Mouse (Mus musculus) midbrain, embryonic 16.5 days (tissue): ENCODE measurements around the gene Prnp. TPM values are rescaled to one million over a fixed set of nuclear protein-coding genes. Genes with fewer than 3 reads are reported as not detected.

Experiments
- ATAC-seq: fragments of 200-750 bp; cut with Nextera tagmentation; 2 replicates; pipeline ENCODE4 v1.8.0; 2017; ENCODE audit warnings: moderate TSS enrichment
- H3K27ac ChIP-seq: fragments of 300-500 bp; sonication (generic); 2 replicates; pipeline ENCODE4 v1.5.1; 2014; ENCODE audit warnings: mild to moderate bottlenecking, low read length, mixed read lengths
- H3K27me3 ChIP-seq: fragments of 300-500 bp; sonication (generic); 2 replicates; pipeline ENCODE4 v1.6.1; 2014; ENCODE audit warnings: low read depth, low read length, mixed read lengths; ENCODE audit not compliant: control insufficient read depth, insufficient read depth
- H3K36me3 ChIP-seq: fragments of 300-500 bp; sonication (generic); 2 replicates; pipeline ENCODE4 v1.6.1; 2014; ENCODE audit warnings: mild to moderate bottlenecking, low read length, moderate library complexity, mixed read lengths; ENCODE audit not compliant: control insufficient read depth, insufficient read depth
- H3K4me1 ChIP-seq: fragments of 300-500 bp; sonication (generic); 2 replicates; pipeline ENCODE4 v1.6.1; 2014; ENCODE audit warnings: mild to moderate bottlenecking, low read length, mixed read lengths; ENCODE audit not compliant: control insufficient read depth, insufficient read depth
- H3K4me2 ChIP-seq: fragments of 300-500 bp; sonication (generic); 2 replicates; pipeline ENCODE4 v1.6.1; 2014; ENCODE audit warnings: mild to moderate bottlenecking, low read length, mixed read lengths
- H3K4me3 ChIP-seq: fragments of 300-500 bp; sonication (generic); 2 replicates; pipeline ENCODE4 v1.5.1; 2014; ENCODE audit warnings: low read depth, mild to moderate bottlenecking, low read length, moderate library complexity, mixed read lengths
- H3K9ac ChIP-seq: fragments of 300-500 bp; sonication (generic); 2 replicates; pipeline ENCODE4 v1.6.1; 2014; ENCODE audit warnings: low read depth, low read length, mixed read lengths
- H3K9me3 ChIP-seq: fragments of 300-500 bp; sonication (generic); replicated peaks from 2 replicates; pipeline ENCODE4 v1.6.1; 2014; ENCODE audit warnings: mild to moderate bottlenecking, low read length, mixed read lengths; ENCODE audit not compliant: control insufficient read depth, poor library complexity, severe bottlenecking
- WGBS: fragments of 180-500 bp; shearing (Covaris S2); extraction: QIAGEN DNeasy Blood & Tissue Kit; methylation state at CpG from one replicate; pipeline ENCODE4 v1.1.7; 2014; 5-methylcytosine and 5-hydroxymethylcytosine counted together
- polyA plus RNA-seq: library from polyadenylated mRNA; unstranded; fragments of >200 nt; fragmentation: Nextera tagmentation; extraction: Ambion mirVana; gene quantifications from 2 replicates; pipeline ENCODE4 v1.2.1, GENCODE M21; 2015

The Prnp gene
- polyA plus RNA-seq, 1 experiment from 2014 or later = 194 TPM

DNA sequence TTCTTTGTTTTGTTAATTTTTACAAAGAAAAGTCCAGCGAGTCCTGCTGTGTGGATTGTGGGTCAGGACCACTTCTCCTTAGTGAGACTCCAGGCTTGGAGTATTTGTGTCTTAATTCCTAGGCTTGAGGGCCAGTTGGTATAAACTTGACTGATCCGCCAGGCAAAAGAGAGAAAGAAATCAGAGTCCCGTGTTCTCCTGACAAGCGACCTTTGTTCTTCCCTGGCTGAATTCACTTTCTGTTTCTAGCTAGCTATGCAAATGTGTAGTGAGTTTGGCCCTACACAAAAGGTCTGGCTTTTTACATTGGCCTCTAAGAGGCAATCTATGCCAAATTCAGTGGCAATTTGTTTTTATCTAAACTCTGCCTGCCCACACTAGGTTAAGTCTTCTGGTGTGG, 28.0 kb upstream of the Prnp start:
- H3K27me3 ChIP-seq = no peaks in the 10 kb centered on the region
- no peak overlapping the region for H3K4me2 ChIP-seq
- H3K9ac ChIP-seq = no peak overlapping the region
- H3K4me3 ChIP-seq = no peak overlapping the region
- no peaks in the 10 kb centered on the region for H3K9me3 ChIP-seq
- H3K4me1 ChIP-seq = peaks cover 7% of the 10 kb centered on the region
- 50% methylated on average over 4 of the region's 4 CpGs for WGBS
- ATAC-seq = no peak
- no peak overlapping the region for H3K27ac ChIP-seq
- no peaks in the 10 kb centered on the region for H3K36me3 ChIP-seq

DNA sequence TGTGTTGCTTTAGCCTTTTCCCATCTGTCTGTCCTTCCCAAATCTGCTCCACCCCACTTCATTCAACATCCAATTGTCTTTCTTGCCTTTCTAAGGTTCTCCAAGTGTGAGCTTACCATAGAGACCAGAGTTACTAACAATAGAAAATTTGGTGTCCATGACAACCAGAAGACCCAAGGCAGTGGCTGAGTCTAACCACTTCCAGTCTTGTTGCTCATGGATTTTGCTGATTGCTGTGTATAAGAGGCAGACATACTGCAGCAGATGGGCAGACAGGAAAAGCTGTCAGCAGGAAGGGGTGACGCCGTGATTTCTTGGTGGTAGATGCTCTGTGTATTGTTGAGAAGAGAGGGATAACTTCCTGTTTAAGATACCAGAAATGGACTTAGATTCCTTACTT, 26.6 kb upstream of the Prnp start:
- peak; percentile 60 for ATAC-seq
- no peaks in the 10 kb centered on the region for H3K36me3 ChIP-seq
- no peak overlapping the region for H3K9ac ChIP-seq
- no peak overlapping the region for H3K27ac ChIP-seq
- no peaks in the 10 kb centered on the region for H3K27me3 ChIP-seq
- 58% methylated on average over 2 of the region's 2 CpGs for WGBS
- H3K4me3 ChIP-seq = no peak overlapping the region
- H3K4me1 ChIP-seq = peaks cover 7% of the 10 kb centered on the region
- H3K9me3 ChIP-seq = no peaks in the 10 kb centered on the region
- no peak overlapping the region for H3K4me2 ChIP-seq

DNA sequence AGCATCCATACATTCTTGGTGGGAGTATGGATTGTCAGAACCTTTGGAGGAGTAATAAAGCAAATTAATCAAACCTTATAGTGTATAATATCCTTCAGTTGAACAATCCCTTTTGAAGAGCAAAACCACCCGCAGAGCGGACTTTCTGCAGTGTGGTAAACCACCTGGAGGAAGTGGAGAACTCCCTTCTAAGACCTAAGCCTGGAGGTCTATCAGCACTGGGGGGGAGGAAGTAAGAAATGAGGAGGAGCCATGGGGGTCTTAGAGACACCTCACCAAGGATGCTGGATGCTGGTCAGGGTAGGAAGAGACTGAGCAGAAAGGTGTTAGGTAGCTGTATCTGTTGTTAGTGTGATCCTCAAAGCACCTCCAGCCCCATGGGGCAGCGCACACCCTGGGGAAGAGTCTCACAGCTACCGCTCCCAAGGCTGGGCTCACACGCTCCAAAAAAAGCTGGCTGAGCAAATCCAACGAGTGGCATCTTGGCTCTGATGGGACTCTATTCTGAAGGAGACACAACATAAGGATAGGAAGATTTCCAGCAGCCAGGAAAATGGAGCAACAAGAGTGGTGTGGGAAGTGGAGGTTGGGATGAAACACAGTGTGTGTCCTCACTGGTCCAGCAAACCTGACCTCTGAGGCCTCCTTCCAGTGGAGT, 23.1 kb upstream of the Prnp start:
- no peak for ATAC-seq
- WGBS = 93% methylated on average over 6 of the region's 6 CpGs
- no peak overlapping the region for H3K4me3 ChIP-seq
- H3K9ac ChIP-seq = no peak overlapping the region
- H3K27ac ChIP-seq = no peak overlapping the region
- no peaks in the 10 kb centered on the region for H3K27me3 ChIP-seq
- H3K4me2 ChIP-seq = no peak overlapping the region
- peaks cover 7% of the 10 kb centered on the region for H3K4me1 ChIP-seq
- no peaks in the 10 kb centered on the region for H3K36me3 ChIP-seq
- no peaks in the 10 kb centered on the region for H3K9me3 ChIP-seq

DNA sequence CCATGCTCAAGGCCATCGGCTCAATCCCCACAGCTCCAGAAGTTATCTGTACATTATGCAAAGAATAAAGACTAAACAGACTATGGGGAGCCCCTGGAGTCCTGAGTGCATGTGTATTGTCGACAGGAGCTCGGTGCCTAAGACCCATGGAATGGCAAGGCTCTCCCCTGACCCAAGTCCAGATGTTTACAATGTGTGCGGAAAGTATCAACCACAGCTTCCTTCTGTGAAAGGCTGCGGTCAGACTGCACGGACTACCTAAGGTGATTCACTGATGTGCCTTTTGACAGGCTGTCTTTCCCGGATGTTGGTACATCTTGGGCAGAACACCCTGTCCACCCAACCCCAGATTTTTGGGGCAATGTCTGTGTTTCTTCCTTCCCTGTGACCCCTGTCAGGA, 21.5 kb upstream of the Prnp start:
- H3K9me3 ChIP-seq = no peaks in the 10 kb centered on the region
- H3K4me1 ChIP-seq = peaks cover 12% of the 10 kb centered on the region
- ATAC-seq = no peak
- no peak overlapping the region for H3K4me2 ChIP-seq
- H3K36me3 ChIP-seq = no peaks in the 10 kb centered on the region
- H3K9ac ChIP-seq = no peak overlapping the region
- 80% methylated on average over 7 of the region's 7 CpGs for WGBS
- H3K27me3 ChIP-seq = no peaks in the 10 kb centered on the region
- no peak overlapping the region for H3K4me3 ChIP-seq
- no peak overlapping the region for H3K27ac ChIP-seq

DNA sequence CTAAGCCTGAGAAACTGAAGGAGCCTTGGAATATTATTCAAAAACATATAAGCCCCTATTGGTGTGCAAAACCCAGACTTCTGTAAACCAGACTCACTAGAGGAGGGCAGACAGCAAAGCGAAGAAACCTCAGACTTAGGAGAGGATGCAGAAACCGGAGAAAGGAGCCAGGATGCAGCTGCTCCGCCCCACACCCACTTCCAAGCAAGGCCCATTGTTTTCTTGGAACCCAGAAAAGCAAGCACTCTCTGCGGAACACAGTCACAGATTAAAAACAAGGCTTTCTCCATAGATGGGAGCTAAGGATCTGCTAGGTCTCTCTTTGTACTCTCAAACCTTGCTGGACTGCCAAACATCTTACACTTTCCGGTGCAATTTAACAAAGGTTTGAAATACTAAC, 17.2 kb upstream of the Prnp start:
- WGBS = 28% methylated on average over 5 of the region's 5 CpGs
- no peak overlapping the region for H3K27ac ChIP-seq

DNA sequence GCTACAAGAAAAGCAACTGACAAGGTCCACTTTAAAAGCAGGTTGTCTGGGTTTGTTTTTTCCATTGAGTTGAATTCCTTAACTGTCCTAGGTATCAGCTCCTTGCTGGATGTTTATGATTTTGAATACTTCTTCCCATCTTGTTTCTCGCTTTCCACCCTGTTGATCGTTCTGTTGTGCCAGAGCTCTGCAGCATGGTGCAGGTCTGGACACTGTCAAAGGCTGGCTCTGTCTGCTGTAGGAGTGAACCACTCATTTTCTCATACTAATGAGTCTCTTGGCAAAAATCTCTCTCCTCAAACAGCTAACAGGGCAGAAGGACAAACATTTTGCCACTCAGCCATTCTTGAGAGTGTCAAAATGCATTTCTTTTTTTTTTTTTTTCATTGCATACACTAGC, 14.6 kb upstream of the Prnp start:
- Histone ChIP-seq H3K27ac (no peak overlapping the region), H3K9me3 (no peaks in the 10 kb centered on the region), H3K4me3 (no peak overlapping the region), H3K27me3 (no peaks in the 10 kb centered on the region), H3K36me3 (no peaks in the 10 kb centered on the region), H3K9ac (no peak overlapping the region), H3K4me1 (peaks cover 8% of the 10 kb centered on the region), H3K4me2 (no peak overlapping the region)
- 89% methylated on average over 2 of the region's 2 CpGs for WGBS
- no peak for ATAC-seq

More for the DNA sequence above, 17.2 kb upstream of the Prnp start:
- no peaks in the 10 kb centered on the region for H3K27me3 ChIP-seq
- no peak overlapping the region for H3K9ac ChIP-seq
- H3K4me1 ChIP-seq = peaks cover 8% of the 10 kb centered on the region
- H3K4me2 ChIP-seq = no peak overlapping the region
- H3K4me3 ChIP-seq = no peak overlapping the region
- no peak for ATAC-seq
- no peaks in the 10 kb centered on the region for H3K9me3 ChIP-seq
- no peaks in the 10 kb centered on the region for H3K36me3 ChIP-seq

DNA sequence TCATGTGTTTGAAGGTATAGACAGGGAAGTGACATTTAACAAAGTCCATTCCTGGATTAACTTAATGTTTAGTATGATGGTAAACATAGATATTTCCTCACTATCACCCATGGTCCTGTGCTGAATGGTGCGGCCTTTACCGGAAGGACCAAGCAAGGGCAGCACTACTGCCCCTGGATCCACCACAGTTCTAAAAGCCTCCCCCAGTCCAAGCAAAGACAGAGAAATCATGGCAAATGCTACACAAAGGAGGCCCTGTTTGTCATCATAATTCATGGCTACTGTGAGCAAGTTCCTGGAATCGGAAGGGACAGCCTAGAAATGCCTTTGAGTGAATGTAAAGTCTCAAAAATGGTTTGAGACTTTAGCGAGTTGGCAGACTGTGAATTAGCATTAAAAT, 13.7 kb upstream of the Prnp start:
- Histone ChIP-seq H3K4me2 (no peak overlapping the region), H3K27ac (no peak overlapping the region), H3K27me3 (no peaks in the 10 kb centered on the region), H3K36me3 (no peaks in the 10 kb centered on the region), H3K4me1 (peaks cover 8% of the 10 kb centered on the region), H3K9ac (no peak overlapping the region), H3K9me3 (no peaks in the 10 kb centered on the region), H3K4me3 (no peak overlapping the region)
- ATAC-seq = no peak
- 91% methylated on average over 4 of the region's 4 CpGs for WGBS

DNA sequence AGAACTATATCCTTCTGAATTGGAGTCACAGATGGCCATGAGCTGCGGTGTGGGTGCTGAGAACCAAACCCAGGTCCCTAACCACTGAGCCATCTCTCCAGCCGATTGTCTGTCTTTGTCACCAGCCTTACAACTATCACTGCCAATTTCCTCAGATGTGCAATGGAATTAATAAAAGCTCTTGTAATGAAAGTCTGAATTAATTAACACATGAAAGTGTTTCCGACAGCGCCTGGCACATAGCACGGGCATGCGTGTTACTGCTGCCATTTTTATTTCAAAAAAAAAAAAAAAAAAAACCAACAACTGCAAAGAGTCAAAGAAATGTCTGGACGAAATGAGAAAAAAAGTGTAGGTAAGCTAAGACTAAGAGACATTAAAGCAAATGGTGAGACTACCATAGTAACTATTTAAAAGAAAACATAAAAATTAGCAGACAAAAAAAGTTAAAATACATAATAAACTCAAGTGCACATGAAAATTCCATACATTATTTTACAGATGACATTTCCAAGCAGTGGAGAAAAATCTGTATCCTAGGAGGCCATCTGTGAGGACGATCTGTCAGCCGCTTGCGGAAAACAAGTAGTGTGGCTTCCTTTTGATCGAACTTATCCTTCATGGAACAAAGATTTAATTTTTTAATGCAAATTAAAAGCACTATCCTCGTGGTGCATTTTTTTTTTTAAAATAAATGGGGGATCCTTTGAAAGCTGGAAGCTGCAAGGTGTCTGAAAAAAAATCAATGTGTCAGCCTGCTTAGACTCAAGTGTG, 12.2 kb upstream of the Prnp start:
- WGBS = 85% methylated on average over 12 of the region's 12 CpGs

DNA sequence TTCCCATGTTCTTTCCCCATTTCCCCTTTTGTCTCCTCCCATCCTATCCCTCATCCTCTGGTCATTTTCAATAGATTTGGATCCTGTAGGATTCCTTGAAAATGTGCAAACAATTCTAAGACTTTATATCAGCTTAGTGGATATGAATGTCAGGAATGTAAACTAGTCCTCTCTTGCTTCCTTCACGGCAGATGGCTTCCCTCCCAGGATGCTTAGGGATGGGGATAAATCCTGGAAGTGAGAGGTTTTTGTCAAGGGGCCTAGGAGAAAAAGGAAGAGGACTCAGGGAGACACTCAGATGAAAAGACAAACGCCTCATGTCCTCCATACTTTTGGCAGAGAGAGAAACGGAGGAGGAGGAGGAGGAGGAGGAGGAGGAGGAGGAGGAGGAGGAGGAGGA, 7.3 kb upstream of the Prnp start:
- H3K4me1 ChIP-seq = no peaks in the 10 kb centered on the region
- H3K27me3 ChIP-seq = no peaks in the 10 kb centered on the region
- no peaks in the 10 kb centered on the region for H3K9me3 ChIP-seq
- H3K36me3 ChIP-seq = no peaks in the 10 kb centered on the region
- 48% methylated on average over 1 of the region's 3 CpGs for WGBS
- no peak overlapping the region for H3K4me2 ChIP-seq
- H3K9ac ChIP-seq = no peak overlapping the region
- H3K27ac ChIP-seq = no peak overlapping the region
- H3K4me3 ChIP-seq = no peak overlapping the region
- ATAC-seq = no peak

More for the DNA sequence above, 12.2 kb upstream of the Prnp start:
- Histone ChIP-seq H3K4me2 (no peak overlapping the region), H3K9ac (no peak overlapping the region), H3K4me1 (peaks cover 3% of the 10 kb centered on the region; the same call in 1 of the 2 replicates), H3K36me3 (no peaks in the 10 kb centered on the region), H3K27me3 (no peaks in the 10 kb centered on the region), H3K4me3 (no peak overlapping the region), H3K9me3 (no peaks in the 10 kb centered on the region), H3K27ac (no peak overlapping the region)
- no peak for ATAC-seq
